Mouse (Mus musculus) liver, embryonic 14.5 days (tissue): ENCODE measurements around the gene Fam198a.

ENCODE experiments used
- CTCF ChIP-seq: IDR thresholded peaks from 2 replicates; pipeline ENCODE4 v1.5.1; 2016; ENCODE audit warnings: antibody characterized with exemption, low read depth, control low read depth
- EP300 ChIP-seq: IDR thresholded peaks from 2 replicates; pipeline ENCODE4 v1.6.1; 2016; ENCODE audit warnings: antibody characterized with exemption, low read depth

DNA sequence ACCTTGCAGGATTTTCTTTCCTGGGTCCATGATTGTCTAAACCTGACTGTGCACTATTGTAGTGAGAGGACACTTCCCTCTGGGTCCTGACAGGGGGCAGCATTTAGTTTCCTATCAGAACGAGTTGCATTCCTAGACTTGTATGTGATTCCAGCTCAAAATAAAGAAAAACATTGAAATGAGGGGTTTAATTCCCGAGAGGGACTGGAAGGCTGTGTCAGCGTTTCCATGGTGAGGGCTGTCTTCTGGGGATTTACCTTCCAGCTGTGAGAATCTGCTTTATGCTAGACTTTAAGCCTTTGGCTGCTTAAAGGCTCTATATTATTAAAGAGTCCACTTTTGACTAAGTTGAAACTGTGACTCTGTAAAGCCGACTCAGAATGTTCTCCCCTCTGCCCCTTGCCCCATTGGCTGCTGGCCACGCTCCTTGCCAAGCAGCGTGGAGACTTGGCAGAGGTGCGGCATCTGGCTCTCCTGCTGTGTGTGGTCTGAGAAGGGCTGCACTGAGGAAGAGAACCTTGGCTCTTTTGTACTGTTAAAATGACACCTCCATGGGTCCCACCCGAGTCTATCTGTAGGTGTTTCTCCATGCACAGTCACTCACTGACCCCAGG, 68.1 kb downstream of the Fam198a start:
- TF ChIP-seq CTCF, result peak; percentile 43
- no peak for TF ChIP-seq EP300
